Mouse (Mus musculus): ENCODE results near the gene Myl3.

GRCm38 (mm10) chr9:110738054-110738453, 3.6 kb upstream of the Myl3 start:
- TF ChIP-seq CTCF (IDR thresholded peaks at IDR 0.05; ENCODE audit: extremely low read depth, insufficient read depth, insufficient read length, insufficient replicate concordance) (no peak), POLR2A (IDR thresholded peaks at IDR 0.05; ENCODE audit: low read depth, low read length) (no peak)

Measured in spleen, adult 2 months (tissue).